Mouse (Mus musculus) erythroblast, embryonic 14.5 days (primary cell): ENCODE results near the gene Adamts7. TPM values are rescaled to one million over a fixed set of nuclear protein-coding genes. Genes with fewer than 3 reads are reported as not detected.

Source experiments
- H3K27me3 ChIP-seq: 2 replicates; pipeline ENCODE4 v1.6.1; 2012; ENCODE audit warnings: inconsistent platforms; ENCODE audit not compliant: control insufficient read depth
- H3K36me3 ChIP-seq: 2 replicates; pipeline ENCODE4 v1.6.1; 2012; ENCODE audit warnings: mild to moderate bottlenecking, inconsistent platforms; ENCODE audit not compliant: control insufficient read depth
- H3K4me1 ChIP-seq: 2 replicates; pipeline ENCODE4 v1.6.1; 2012; ENCODE audit warnings: inconsistent platforms; ENCODE audit not compliant: control insufficient read depth
- H3K4me3 ChIP-seq: replicated peaks from 2 replicates; pipeline ENCODE3; 2012; ENCODE audit warnings: moderate library complexity, mild to moderate bottlenecking, inconsistent platforms
- H3K9me3 ChIP-seq: 2 replicates; pipeline ENCODE4 v1.6.1; 2012; ENCODE audit warnings: low read length, inconsistent platforms, mixed read lengths; ENCODE audit not compliant: control insufficient read depth
- GATA1 ChIP-seq: IDR thresholded peaks from 2 replicates; pipeline ENCODE4 v1.6.1; 2012; ENCODE audit warnings: low read length, inconsistent platforms, mixed read lengths
- TAL1 ChIP-seq: IDR thresholded peaks from 3 replicates; pipeline ENCODE4 v1.6.1; 2012; ENCODE audit warnings: low read length, inconsistent platforms, mixed read lengths
- polyA plus RNA-seq: library from polyadenylated mRNA; stranded (reverse); fragments of >175 nt; gene quantifications from 2 replicates; pipeline ENCODE4 v1.2.3, GENCODE M21; 2012

Gene Adamts7
- polyA plus RNA-seq, 1 experiment, result 0.01 TPM

- Histone ChIP-seq H3K9me3 (no peaks in the 10 kb centered on the region), H3K36me3 (no peaks in the 10 kb centered on the region), H3K27me3 (no peaks in the 10 kb centered on the region), H3K4me1 (peaks cover 3% of the 10 kb centered on the region; the same call in 1 of the 2 replicates), H3K4me3 (no peak overlapping the region)
- TF ChIP-seq GATA1, result no peak
- no peak for TF ChIP-seq TAL1
Observed at GRCm38 (mm10) chr9:90172528-90173321, 9.9 kb downstream of the Adamts7 start.

- TF ChIP-seq TAL1, result no peak
- TF ChIP-seq GATA1, result no peak
- Histone ChIP-seq H3K36me3 (no peaks in the 10 kb centered on the region), H3K4me1 (peaks cover 3% of the 10 kb centered on the region; the same call in 1 of the 2 replicates), H3K27me3 (no peaks in the 10 kb centered on the region), H3K4me3 (no peak overlapping the region), H3K9me3 (no peaks in the 10 kb centered on the region)
Observed at GRCm38 (mm10) chr9:90173330-90173729, 10.5 kb downstream of the Adamts7 start.

- H3K4me3 ChIP-seq, result no peak overlapping the region
- H3K4me1 ChIP-seq, result no peaks in the 10 kb centered on the region
- TF ChIP-seq TAL1, result no peak
- TF ChIP-seq GATA1, result no peak
- no peaks in the 10 kb centered on the region for H3K9me3 ChIP-seq
- no peaks in the 10 kb centered on the region for H3K27me3 ChIP-seq
- no peaks in the 10 kb centered on the region for H3K36me3 ChIP-seq
Observed at GRCm38 (mm10) chr9:90179409-90179808, 16.5 kb downstream of the Adamts7 start.

DNA sequence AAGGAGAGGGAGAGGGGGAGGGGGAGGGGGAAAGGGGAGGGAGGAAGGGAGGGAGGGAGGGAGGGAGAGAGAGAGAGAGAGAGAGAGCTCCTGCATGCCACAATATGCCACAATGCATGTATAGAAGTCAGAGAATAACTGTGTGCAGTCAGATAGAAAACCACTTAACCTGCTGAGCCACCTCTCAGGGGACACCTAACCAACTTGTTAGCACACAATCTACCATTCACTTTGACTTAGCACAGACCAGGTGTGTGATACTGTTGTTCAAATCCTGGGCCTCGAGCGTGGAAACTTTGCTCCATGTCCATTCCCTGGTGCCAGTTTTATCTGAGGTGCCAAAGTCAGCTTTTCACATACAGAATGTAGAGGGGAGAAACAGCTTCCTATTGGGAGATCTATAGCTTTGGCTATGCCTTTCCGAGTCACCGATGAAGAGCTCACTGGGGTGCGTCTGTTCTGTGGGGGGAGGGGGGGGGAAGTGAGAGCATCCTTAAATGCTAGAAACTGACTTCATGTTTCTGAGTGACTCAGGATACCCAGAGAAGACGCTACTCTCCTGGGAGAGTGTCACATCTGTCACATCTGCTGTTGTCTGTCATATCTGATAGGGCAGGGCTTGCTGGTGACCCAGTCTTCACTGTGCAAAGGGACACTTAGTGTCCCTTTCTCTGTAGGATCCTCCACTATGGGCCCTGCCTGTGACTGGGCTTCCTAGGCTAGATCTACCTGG is 19.0 kb downstream of the Adamts7 start:
- H3K4me3 ChIP-seq, result no peak overlapping the region
- H3K36me3 ChIP-seq, result no peaks in the 10 kb centered on the region
- H3K27me3 ChIP-seq, result no peaks in the 10 kb centered on the region
- TF ChIP-seq TAL1, result no peak
- TF ChIP-seq GATA1, result no peak
- H3K4me1 ChIP-seq, result no peaks in the 10 kb centered on the region
- no peaks in the 10 kb centered on the region for H3K9me3 ChIP-seq

GRCm38 (mm10) chr9:90182636-90183421 is 20.0 kb downstream of the Adamts7 start:
- H3K4me1 ChIP-seq, result no peaks in the 10 kb centered on the region
- H3K9me3 ChIP-seq, result no peaks in the 10 kb centered on the region
- H3K4me3 ChIP-seq, result no peak overlapping the region
- H3K36me3 ChIP-seq, result no peaks in the 10 kb centered on the region
- H3K27me3 ChIP-seq, result no peaks in the 10 kb centered on the region
- no peak for TF ChIP-seq GATA1

GRCm38 (mm10) chr9:90183550-90183949 is 20.7 kb downstream of the Adamts7 start:
- Histone ChIP-seq H3K4me1 (no peaks in the 10 kb centered on the region), H3K4me3 (no peak overlapping the region), H3K36me3 (no peaks in the 10 kb centered on the region), H3K27me3 (no peaks in the 10 kb centered on the region), H3K9me3 (no peaks in the 10 kb centered on the region)
- TF ChIP-seq GATA1, result no peak
- no peak for TF ChIP-seq TAL1

- Histone ChIP-seq H3K9me3 (no peaks in the 10 kb centered on the region), H3K4me3 (no peak overlapping the region), H3K36me3 (no peaks in the 10 kb centered on the region), H3K4me1 (no peaks in the 10 kb centered on the region), H3K27me3 (no peaks in the 10 kb centered on the region)
- no peak for TF ChIP-seq TAL1
- no peak for TF ChIP-seq GATA1
Observed at GRCm38 (mm10) chr9:90184116-90184515, 21.2 kb downstream of the Adamts7 start.

DNA sequence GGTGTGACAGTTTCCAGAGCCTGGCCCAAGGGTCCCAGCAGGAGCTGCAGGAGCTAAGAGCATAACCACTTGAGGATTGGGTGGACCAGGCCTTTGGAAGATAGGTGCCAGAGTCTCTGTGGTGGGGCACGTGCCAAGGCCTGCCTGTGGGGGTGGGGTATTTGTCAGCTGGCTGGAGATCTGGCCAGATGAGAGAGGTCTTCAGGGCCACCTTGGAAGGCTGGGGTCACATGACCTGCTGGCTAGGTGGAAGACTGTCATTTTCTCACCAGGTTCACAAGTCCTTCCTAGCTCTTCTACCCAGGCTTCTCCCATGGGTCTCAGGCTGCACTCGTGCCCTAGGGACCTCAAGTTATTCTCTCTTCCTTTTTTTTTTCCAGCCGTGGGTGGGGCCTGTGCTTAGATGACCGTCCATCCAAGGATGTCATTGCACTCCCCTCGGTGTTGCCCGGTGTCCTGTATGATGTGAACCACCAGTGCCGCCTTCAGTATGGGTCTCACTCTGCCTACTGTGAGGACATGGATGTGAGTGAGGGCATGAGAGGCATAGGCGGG is 22.6 kb downstream of the Adamts7 start:
- TF ChIP-seq TAL1 (no peak), GATA1 (no peak)
- H3K4me1 ChIP-seq, result no peaks in the 10 kb centered on the region
- H3K4me3 ChIP-seq, result no peak overlapping the region
- no peaks in the 10 kb centered on the region for H3K9me3 ChIP-seq
- H3K36me3 ChIP-seq, result no peaks in the 10 kb centered on the region
- no peaks in the 10 kb centered on the region for H3K27me3 ChIP-seq

- Histone ChIP-seq H3K4me1 (no peaks in the 10 kb centered on the region), H3K27me3 (no peaks in the 10 kb centered on the region), H3K9me3 (no peaks in the 10 kb centered on the region), H3K36me3 (no peaks in the 10 kb centered on the region), H3K4me3 (no peak overlapping the region)
- TF ChIP-seq GATA1 (no peak), TAL1 (no peak)
Observed at GRCm38 (mm10) chr9:90188893-90189292, 26.0 kb downstream of the Adamts7 start.
